21 mouse cellular contexts compared by ENCODE assay signal in genomic region chr8:3411085-3411484, GRCm38 (mm10). TPM values are rescaled to one million over a fixed set of nuclear protein-coding genes. Genes with fewer than 3 reads are reported as not detected.
A peak's percentile ranks its signal among the peaks of the same experiment; 100 is the strongest.
DNase-seq lines count a peak whose midpoint lies in the region; ATAC-seq and TF ChIP-seq lines count a peak whose summit lies in the region.
"Had no signal": no experiment of that assay in that cellular context is flagged by ENCODE, and none has a peak within 500 bp of the region (broad histone marks: within the 10 kb centered on the region; RNA-seq: fewer than 3 reads in every experiment).

No protein-coding gene starts in this region.

- no peak for TF ChIP-seq EP300 in heart, postnatal 0 days (IDR thresholded peaks at IDR 0.05; ENCODE audit: low read depth)

- H3K36me3 ChIP-seq in heart, postnatal 0 days (replicated peaks; ENCODE audit: control insufficient read depth, insufficient read depth, low read length) = no peaks in the 10 kb centered on the region
- H3K36me3 ChIP-seq in intestine, embryonic 16.5 days (ENCODE audit: control insufficient read depth, insufficient read depth, low read length) = no peaks in the 10 kb centered on the region
- H3K36me3 ChIP-seq in liver, embryonic 16.5 days (ENCODE audit: control insufficient read depth, insufficient read depth) = no peaks in the 10 kb centered on the region
- H3K36me3 ChIP-seq in hindbrain, embryonic 14.5 days (replicated peaks; ENCODE audit: control insufficient read depth, insufficient read depth) = no peaks in the 10 kb centered on the region
- H3K36me3 ChIP-seq: embryonic facial prominence, embryonic 15.5 days; forebrain, embryonic 12.5 days; heart, embryonic 13.5 days had no signal

- no peak overlapping the region for H3K4me2 ChIP-seq in heart, postnatal 0 days (ENCODE audit: low read depth, low read length)
- H3K4me2 ChIP-seq in intestine, embryonic 16.5 days (ENCODE audit: low read depth, low read length) = no peak overlapping the region
- H3K4me2 ChIP-seq in liver, embryonic 16.5 days (ENCODE audit: low read depth, low read length) = no peak overlapping the region
- no peak overlapping the region for H3K4me2 ChIP-seq in hindbrain, embryonic 14.5 days (replicated peaks)
- H3K4me2 ChIP-seq: embryonic facial prominence, embryonic 15.5 days; forebrain, embryonic 12.5 days; heart, embryonic 13.5 days had no signal

- no peak for ATAC-seq in heart, postnatal 0 days (ENCODE audit: insufficient read depth, low read depth)
- no peak for ATAC-seq in intestine, embryonic 16.5 days
- peak; percentile 23 for ATAC-seq in liver, embryonic 16.5 days (ENCODE audit: low read depth)
- ATAC-seq in erythroid progenitor cell, adult 5-6 weeks (replicated peaks; ENCODE audit: low FRiP score, poor library complexity, severe bottlenecking) = no peak
- no peak for ATAC-seq in hindbrain, embryonic 14.5 days (ENCODE audit: low FRiP score)
- ATAC-seq: midbrain, embryonic 16.5 days had no signal

- no peak overlapping the region for H3K9ac ChIP-seq in heart, postnatal 0 days (replicated peaks; ENCODE audit: low read depth, low read length)
- no peak overlapping the region for H3K9ac ChIP-seq in intestine, embryonic 16.5 days (ENCODE audit: low read depth, low read length)
- H3K9ac ChIP-seq in liver, embryonic 16.5 days (ENCODE audit: low read depth, low read length) = no peak overlapping the region
- no peak overlapping the region for H3K9ac ChIP-seq in hindbrain, embryonic 14.5 days
- H3K9ac ChIP-seq: embryonic facial prominence, embryonic 15.5 days; forebrain, embryonic 12.5 days; heart, embryonic 13.5 days had no signal

- H3K4me1 ChIP-seq in heart, postnatal 0 days (ENCODE audit: control insufficient read depth, insufficient read depth) = peaks cover 30% of the 10 kb centered on the region
- peaks cover 14% of the 10 kb centered on the region; the same call in 1 of the 2 replicates for H3K4me1 ChIP-seq in intestine, embryonic 16.5 days (ENCODE audit: control insufficient read depth, insufficient read depth, low read length)
- H3K4me1 ChIP-seq in liver, embryonic 16.5 days (ENCODE audit: control insufficient read depth, low read depth, low read length) = peaks cover 40% of the 10 kb centered on the region
- peaks cover 5% of the 10 kb centered on the region; the same call in 1 of the 2 replicates for H3K4me1 ChIP-seq in hindbrain, embryonic 14.5 days (replicated peaks; ENCODE audit: control insufficient read depth, insufficient read depth, low read length)
- H3K4me1 ChIP-seq: embryonic facial prominence, embryonic 15.5 days had no signal

- H3K4me3 ChIP-seq in heart, postnatal 0 days (ENCODE audit: low read depth, low read length) = no peak overlapping the region
- H3K4me3 ChIP-seq in intestine, embryonic 16.5 days (ENCODE audit: low read length) = no peak overlapping the region
- H3K4me3 ChIP-seq in liver, embryonic 16.5 days (ENCODE audit: low read depth, low read length) = no peak overlapping the region
- H3K4me3 ChIP-seq in hindbrain, embryonic 14.5 days (replicated peaks; ENCODE audit: low read length) = no peak overlapping the region
- H3K4me3 ChIP-seq: embryonic facial prominence, embryonic 15.5 days; forebrain, embryonic 12.5 days; heart, embryonic 13.5 days had no signal

- no peaks in the 10 kb centered on the region for H3K27me3 ChIP-seq in heart, postnatal 0 days (ENCODE audit: control insufficient read depth, insufficient read depth, low read length)
- no peaks in the 10 kb centered on the region for H3K27me3 ChIP-seq in intestine, embryonic 16.5 days (replicated peaks; ENCODE audit: control insufficient read depth, insufficient read depth, low read length)
- no peaks in the 10 kb centered on the region for H3K27me3 ChIP-seq in liver, embryonic 16.5 days (ENCODE audit: control insufficient read depth, insufficient read depth, low read depth, low read length)
- no peaks in the 10 kb centered on the region for H3K27me3 ChIP-seq in hindbrain, embryonic 14.5 days (ENCODE audit: control insufficient read depth, insufficient read depth, low read length)
- H3K27me3 ChIP-seq: CH12.LX; embryonic facial prominence, embryonic 15.5 days; forebrain, embryonic 12.5 days; heart, embryonic 13.5 days had no signal

- H3K9me3 ChIP-seq in heart, postnatal 0 days (replicated peaks; ENCODE audit: control insufficient read depth, low read length) = no peaks in the 10 kb centered on the region
- H3K9me3 ChIP-seq in intestine, embryonic 16.5 days (ENCODE audit: control insufficient read depth, low read length) = no peaks in the 10 kb centered on the region
- H3K9me3 ChIP-seq in liver, embryonic 16.5 days (replicated peaks; ENCODE audit: control insufficient read depth, low read length) = no peaks in the 10 kb centered on the region
- H3K9me3 ChIP-seq in hindbrain, embryonic 14.5 days (ENCODE audit: control insufficient read depth, low read length) = no peaks in the 10 kb centered on the region
- H3K9me3 ChIP-seq: embryonic facial prominence, embryonic 15.5 days; forebrain, embryonic 12.5 days; heart, embryonic 13.5 days had no signal

- TF ChIP-seq CTCF in heart, postnatal 0 days (IDR thresholded peaks at IDR 0.05; ENCODE audit: low read depth) = no peak

- H3K27ac ChIP-seq in heart, postnatal 0 days (ENCODE audit: low read depth) = peak overlapping the region; percentile 64
- peak overlapping the region; percentile 47 for H3K27ac ChIP-seq in intestine, embryonic 16.5 days (ENCODE audit: low read length)
- no peak overlapping the region for H3K27ac ChIP-seq in liver, embryonic 16.5 days (ENCODE audit: low read length)
- H3K27ac ChIP-seq in hindbrain, embryonic 14.5 days = no peak overlapping the region
- H3K27ac ChIP-seq: embryonic facial prominence, embryonic 15.5 days; forebrain, embryonic 12.5 days; heart, embryonic 13.5 days had no signal

- DNase-seq in heart, postnatal 0 days (ENCODE audit: low spot score) = no peak
- no peak for DNase-seq in heart, adult 8-10 months (ENCODE audit: low spot score)
- DNase-seq in cerebellum, adult 11-12 months = no peak
- no peak for DNase-seq in hindbrain, embryonic 14.5 days (ENCODE audit: low spot score)
- DNase-seq: adrenal gland, postnatal 25 days; cerebellum, postnatal 10 days; kidney, postnatal 14 days; thymus, postnatal 14 days had no signal

- 81% methylated on average over 2 of the region's 2 CpGs for WGBS in heart, postnatal 0 days
- whole genome bisulfite sequencing in intestine, embryonic 16.5 days = 81% methylated on average over 2 of the region's 2 CpGs
- WGBS in liver, embryonic 16.5 days (ENCODE audit: insufficient replicate concordance) = 46% methylated on average over 2 of the region's 2 CpGs
- 90% methylated on average over 2 of the region's 2 CpGs for WGBS in hindbrain, embryonic 14.5 days

RNA-seq across cellular contexts. Expression of gene Arhgef18, which starts 18.3 kb away (rescaled TPM):
- total RNA-seq in heart, postnatal 0 days (2014; rRNA removed; ENCODE audit: low replicate concordance) = 12.6 and 28.8 TPM in 2 replicates
- 2.8 and 3.4 TPM in 2 replicates for polyA plus RNA-seq in heart, postnatal 0 days (2015; fragmentation: Nextera tagmentation; extraction: Ambion mirVana)
- 10 to 100 TPM; 15.0 to 17.4 (median 15.8) TPM for total RNA-seq in heart, adult 8-10 months (2022)
- polyA plus RNA-seq in intestine, embryonic 16.5 days (2015; fragmentation: Nextera tagmentation; extraction: Ambion mirVana) = 8.2 and 8.4 TPM in 2 replicates
- polyA plus RNA-seq in liver, embryonic 16.5 days (2015; fragmentation: Nextera tagmentation; extraction: Ambion mirVana) = 2.1 and 2.6 TPM in 2 replicates
- 7.2 and 7.5 TPM in 2 replicates for total RNA-seq in erythroid progenitor cell, adult 5-6 weeks (2015; ENCODE audit: low replicate concordance)
- total RNA-seq in erythroid progenitor cell, adult 5-6 weeks (2017; ENCODE audit: low replicate concordance) = 3.0 and 5.4 TPM in 2 replicates
- polyA plus RNA-seq in hindbrain, embryonic 14.5 days (2014; fragmentation: Nextera tagmentation; extraction: Ambion mirVana) = 12.6 TPM in 2 replicates

RNA-seq across cellular contexts. Expression of gene Pex11g, which starts 56.4 kb away (rescaled TPM):
- total RNA-seq in heart, postnatal 0 days (2014; rRNA removed; ENCODE audit: low replicate concordance) = 8.9 and 14.1 TPM in 2 replicates
- 6.8 and 7.3 TPM in 2 replicates for polyA plus RNA-seq in heart, postnatal 0 days (2015; fragmentation: Nextera tagmentation; extraction: Ambion mirVana)
- total RNA-seq in heart, adult 8-10 months (2022) = 1 to 10 TPM; 2.6 to 4.7 (median 4.1) TPM
- polyA plus RNA-seq in intestine, embryonic 16.5 days (2015; fragmentation: Nextera tagmentation; extraction: Ambion mirVana) = 17.4 and 17.9 TPM in 2 replicates
- 8.1 and 8.5 TPM in 2 replicates for polyA plus RNA-seq in liver, embryonic 16.5 days (2015; fragmentation: Nextera tagmentation; extraction: Ambion mirVana)
- 0.72 TPM in 1 of 2 replicates, not detected in the other for total RNA-seq in erythroid progenitor cell, adult 5-6 weeks (2015; ENCODE audit: low replicate concordance)
- total RNA-seq in erythroid progenitor cell, adult 5-6 weeks (2017; ENCODE audit: low replicate concordance) = not detected in 2 replicates
- polyA plus RNA-seq in hindbrain, embryonic 14.5 days (2014; fragmentation: Nextera tagmentation; extraction: Ambion mirVana) = 2.3 and 3.2 TPM in 2 replicates

RNA-seq across cellular contexts. Expression of gene A430078G23Rik, which starts 57.9 kb away (rescaled TPM):
- total RNA-seq in heart, postnatal 0 days (2014; rRNA removed; ENCODE audit: low replicate concordance) = 0.89 TPM in 1 of 2 replicates, not detected in the other
- polyA plus RNA-seq in heart, postnatal 0 days (2015; fragmentation: Nextera tagmentation; extraction: Ambion mirVana) = not detected in 2 replicates
- 1 to 10 TPM in 1 of 4 experiments, under 1 TPM in 3; 0.19 to 1.5 (median 0.33) TPM for total RNA-seq in heart, adult 8-10 months (2022)
- polyA plus RNA-seq in intestine, embryonic 16.5 days (2015; fragmentation: Nextera tagmentation; extraction: Ambion mirVana) = 0.32 and 0.45 TPM in 2 replicates
- polyA plus RNA-seq in liver, embryonic 16.5 days (2015; fragmentation: Nextera tagmentation; extraction: Ambion mirVana) = 0.99 and 1.4 TPM in 2 replicates
- 1.3 and 4.7 TPM in 2 replicates for total RNA-seq in erythroid progenitor cell, adult 5-6 weeks (2015; ENCODE audit: low replicate concordance)
- total RNA-seq in erythroid progenitor cell, adult 5-6 weeks (2017; ENCODE audit: low replicate concordance) = 2.4 and 2.8 TPM in 2 replicates
- polyA plus RNA-seq in hindbrain, embryonic 14.5 days (2014; fragmentation: Nextera tagmentation; extraction: Ambion mirVana) = not detected in 2 replicates
- total RNA-seq: CH12.LX; left cerebral cortex, adult 8-10 months had no signal
- polyA plus RNA-seq: heart, embryonic 13.5 days; limb, embryonic 11.5 days; midbrain, embryonic 16.5 days had no signal

RNA-seq across cellular contexts. Expression of gene Tex45, which starts 59.6 kb away (rescaled TPM):
- not detected in 2 replicates for total RNA-seq in heart, postnatal 0 days (2014; rRNA removed; ENCODE audit: low replicate concordance)
- not detected in 2 replicates for polyA plus RNA-seq in heart, postnatal 0 days (2015; fragmentation: Nextera tagmentation; extraction: Ambion mirVana)
- total RNA-seq in heart, adult 8-10 months (2022) = under 1 TPM in 1 of 4 experiments, not detected in 3; 0.16 TPM
- not detected in 2 replicates for polyA plus RNA-seq in intestine, embryonic 16.5 days (2015; fragmentation: Nextera tagmentation; extraction: Ambion mirVana)
- polyA plus RNA-seq in liver, embryonic 16.5 days (2015; fragmentation: Nextera tagmentation; extraction: Ambion mirVana) = not detected in 2 replicates
- not detected in 2 replicates for total RNA-seq in erythroid progenitor cell, adult 5-6 weeks (2015; ENCODE audit: low replicate concordance)
- not detected in 2 replicates for total RNA-seq in erythroid progenitor cell, adult 5-6 weeks (2017; ENCODE audit: low replicate concordance)
- 0.35 and 0.39 TPM in 2 replicates for polyA plus RNA-seq in hindbrain, embryonic 14.5 days (2014; fragmentation: Nextera tagmentation; extraction: Ambion mirVana)
- total RNA-seq: adrenal gland, postnatal 25 days; CH12.LX; hematopoietic stem cell, adult 5-6 weeks; megakaryocyte, adult 5-6 weeks had no signal
- polyA plus RNA-seq: embryonic facial prominence, embryonic 15.5 days; forebrain, embryonic 12.5 days; heart, embryonic 13.5 days; limb, embryonic 11.5 days; lung, embryonic 16.5 days had no signal

Comparison
In these comparisons a context has a peak if more than half of its experiments do, and no peak if none do; other contexts are left out.
1. H3K27ac ChIP-seq: peak in heart, postnatal 0 days (single experiment) and intestine, embryonic 16.5 days (single experiment); none in liver, embryonic 16.5 days (single experiment) and hindbrain, embryonic 14.5 days (single experiment).